ENCODE assay signal across 8 mouse cellular contexts in the genomic region with DNA sequence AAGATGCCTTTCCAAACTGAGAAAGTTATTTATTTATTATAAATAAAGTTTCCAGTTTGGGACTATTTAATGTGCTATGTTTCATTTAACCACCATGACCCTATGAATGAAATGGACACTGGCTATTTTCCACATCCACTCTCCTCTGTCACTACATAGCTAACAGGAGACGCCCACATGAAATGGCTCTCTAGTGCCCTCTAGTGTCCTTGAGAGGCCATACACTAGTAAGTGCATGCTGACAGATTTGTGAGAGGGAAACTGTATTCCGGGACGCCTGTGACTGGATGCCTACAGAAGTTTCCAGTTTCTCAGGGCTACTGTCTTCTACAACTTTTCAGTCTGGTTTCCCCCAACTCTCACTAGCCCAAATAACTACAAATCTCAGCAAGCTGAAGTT. TPM values are rescaled to one million over a fixed set of nuclear protein-coding genes. Genes with fewer than 3 reads are reported as not detected.
DNase-seq lines count a peak whose midpoint lies in the region; TF ChIP-seq lines count a peak whose summit lies in the region.
"Had no signal": no experiment of that assay in that cellular context is flagged by ENCODE, and none has a peak within 500 bp of the region (broad histone marks: within the 10 kb centered on the region; RNA-seq: fewer than 3 reads in every experiment).

No protein-coding gene starts in this region.

- no peak for DNase-seq in left cerebral cortex, adult 2 months (ENCODE audit: extremely low spot score in 1 of 2, low spot score in 2 of 2)
- no peak for DNase-seq in left cerebral cortex, postnatal 36 days (ENCODE audit: low spot score in 2 of 2)
- DNase-seq in MEL-GATA-1-ER (ENCODE audit: extremely low read depth, low read depth): peak; percentile 22
- peak; percentile 60 for DNase-seq in brain, embryonic 14.5 days (ENCODE audit: low read depth)
- peak; percentile 53 for DNase-seq in heart, postnatal 4 days
- DNase-seq in lung, postnatal 14 days: peak; percentile 43
- DNase-seq in thymus, postnatal 4 days: peak; percentile 25

- intact Hi-C loops in left cerebral cortex, adult 2 months (cut with DNase I): no loop called here
- intact Hi-C loops in left cerebral cortex, postnatal 36 days (cut with DNase I): no loop called here

- TF ChIP-seq CTCF in left cerebral cortex, adult 2 months (IDR thresholded peaks at IDR 0.05): peak; percentile 65
- TF ChIP-seq CTCF in brain, embryonic 14.5 days (IDR thresholded peaks at IDR 0.05; ENCODE audit: borderline replicate concordance, extremely low read depth, insufficient read depth, insufficient read length): peak; percentile 63; the same call in 1 of the 2 replicates

- no peak overlapping the region for H3K4me3 ChIP-seq in left cerebral cortex, adult 2 months

- TF ChIP-seq POLR2A in brain, embryonic 14.5 days (IDR thresholded peaks at IDR 0.05; ENCODE audit: borderline replicate concordance, extremely low read depth, insufficient read depth, insufficient read length, poor library complexity, severe bottlenecking): no peak

- no peak overlapping the region for H3K27ac ChIP-seq in left cerebral cortex, adult 2 months

RNA-seq across cellular contexts. Expression of a gene that starts 1.6 kb away (rescaled TPM):
- not detected for total RNA-seq in left cerebral cortex, adult 2 months (2021)
- not detected for total RNA-seq in left cerebral cortex, postnatal 36 days (2021)
- 0.14 and 0.46 TPM in 2 replicates for polyA plus RNA-seq in brain, embryonic 14.5 days (2012; rRNA removed)
- total RNA-seq in heart, postnatal 4 days (2021): not detected

RNA-seq across cellular contexts. Expression of a gene that starts 23.9 kb away (rescaled TPM):
- 100 to 1,000 TPM; 177 to 201 TPM for total RNA-seq in left cerebral cortex, adult 2 months (2021)
- 100 to 1,000 TPM; 191 to 222 TPM for total RNA-seq in left cerebral cortex, postnatal 36 days (2021)
- polyA plus RNA-seq in brain, embryonic 14.5 days (2012; rRNA removed): 363 and 455 TPM in 2 replicates
- 100 to 1,000 TPM; 565 to 671 TPM for total RNA-seq in heart, postnatal 4 days (2021)

RNA-seq across cellular contexts. Expression of a gene that starts 24.0 kb away (rescaled TPM):
- 1 to 10 TPM; 7.3 to 7.6 TPM for total RNA-seq in left cerebral cortex, adult 2 months (2021)
- 1 to 10 TPM; 7.5 to 7.6 TPM for total RNA-seq in left cerebral cortex, postnatal 36 days (2021)
- polyA plus RNA-seq in brain, embryonic 14.5 days (2012; rRNA removed): 8.3 and 10.6 TPM in 2 replicates
- total RNA-seq in heart, postnatal 4 days (2021): 1 to 10 TPM; 3.1 to 3.7 TPM

RNA-seq across cellular contexts. Expression of a gene that starts 40.5 kb away (rescaled TPM):
- total RNA-seq in left cerebral cortex, adult 2 months (2021): 10 to 100 TPM; 13.4 to 13.9 TPM
- 10 to 100 TPM; 11.3 to 14.1 TPM for total RNA-seq in left cerebral cortex, postnatal 36 days (2021)
- 6.8 and 14.4 TPM in 2 replicates for polyA plus RNA-seq in brain, embryonic 14.5 days (2012; rRNA removed)
- 10 to 100 TPM; 14.2 to 15.1 TPM for total RNA-seq in heart, postnatal 4 days (2021)

RNA-seq across cellular contexts. Expression of a gene that starts 43.8 kb away (rescaled TPM):
- not detected for total RNA-seq in left cerebral cortex, adult 2 months (2021)
- total RNA-seq in left cerebral cortex, postnatal 36 days (2021): not detected
- not detected in 2 replicates for polyA plus RNA-seq in brain, embryonic 14.5 days (2012; rRNA removed)
- total RNA-seq in heart, postnatal 4 days (2021): not detected
- polyA plus RNA-seq: gonadal fat pad, adult 2 months had no signal

Comparison
In these comparisons a context has a peak if more than half of its experiments do, and no peak if none do; other contexts are left out.
1. DNase-seq: peak in MEL-GATA-1-ER (single experiment), brain, embryonic 14.5 days (single experiment), heart, postnatal 4 days (single experiment), lung, postnatal 14 days (single experiment) and thymus, postnatal 4 days (single experiment); none in left cerebral cortex, adult 2 months (0 of 2) and left cerebral cortex, postnatal 36 days (0 of 2).